Mouse (Mus musculus) T-cell, adult 2 months (primary cell): ENCODE data around the gene Ankmy1.

ENCODE experiments used
- DNase-seq: peaks from one replicate; pipeline ENCODE4 v3.0.0; 2022; ENCODE audit warnings: low spot score

The Ankmy1 gene

DNA sequence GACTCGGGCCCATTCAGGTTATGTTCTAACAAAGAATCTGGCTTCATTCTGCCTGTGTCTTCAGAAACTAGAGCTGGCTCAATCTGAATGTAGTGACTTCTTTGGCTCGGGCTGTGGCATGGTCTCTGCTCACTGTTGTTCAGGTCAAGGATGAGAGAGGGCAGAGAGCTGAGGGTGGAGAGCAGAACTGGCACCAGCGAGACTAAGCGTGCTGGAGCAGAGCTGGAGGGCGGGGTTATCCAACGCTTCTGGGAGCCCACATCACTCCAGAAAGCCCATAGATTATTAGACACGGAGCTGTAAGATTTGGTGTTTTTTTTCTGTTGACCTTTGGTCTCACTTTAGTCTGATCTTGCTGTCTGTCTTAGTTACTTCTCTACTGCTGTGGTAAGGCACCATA lies 30.0 kb downstream of the Ankmy1 start:
- no peak for DNase-seq

DNA sequence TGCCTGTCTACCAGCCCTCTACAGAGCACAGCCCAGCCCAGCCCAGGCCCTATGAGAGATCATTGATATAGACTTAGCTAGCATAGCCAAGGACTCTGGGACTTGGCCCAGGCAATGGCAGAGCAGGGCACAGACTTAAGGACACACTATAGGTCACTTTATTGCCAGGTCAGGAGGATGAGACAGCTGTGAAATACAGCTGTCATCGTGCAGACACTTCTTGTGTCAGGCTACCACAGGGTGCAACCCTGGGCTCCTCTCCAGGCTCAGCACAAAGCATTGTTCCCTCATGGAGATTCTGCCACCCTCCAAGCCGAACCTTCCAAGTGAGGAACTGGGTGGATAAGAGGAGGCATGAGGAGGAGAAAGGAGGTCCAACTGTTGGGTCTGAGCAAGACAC lies 32.7 kb downstream of the Ankmy1 start:
- DNase-seq = no peak

DNA sequence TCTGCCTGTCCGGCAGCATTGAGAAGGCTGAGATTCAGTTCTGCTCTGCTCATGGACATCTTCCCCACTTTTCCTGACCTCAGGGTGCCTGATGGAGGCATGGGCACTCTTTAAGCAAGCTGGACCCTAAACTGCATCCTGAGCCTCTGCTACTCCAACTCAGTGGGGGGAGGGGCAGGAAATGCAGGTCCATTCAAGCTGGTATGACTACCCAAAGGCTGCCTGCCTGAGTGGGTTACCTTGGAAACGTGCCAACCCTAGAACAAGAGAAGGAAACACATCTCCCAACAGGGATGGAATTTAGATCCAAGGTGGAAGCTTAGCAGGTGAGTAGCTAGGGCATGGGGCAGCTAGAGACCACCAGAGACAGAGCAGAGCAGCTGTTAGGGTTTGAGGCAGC lies 36.5 kb downstream of the Ankmy1 start:
- DNase-seq = no peak

DNA sequence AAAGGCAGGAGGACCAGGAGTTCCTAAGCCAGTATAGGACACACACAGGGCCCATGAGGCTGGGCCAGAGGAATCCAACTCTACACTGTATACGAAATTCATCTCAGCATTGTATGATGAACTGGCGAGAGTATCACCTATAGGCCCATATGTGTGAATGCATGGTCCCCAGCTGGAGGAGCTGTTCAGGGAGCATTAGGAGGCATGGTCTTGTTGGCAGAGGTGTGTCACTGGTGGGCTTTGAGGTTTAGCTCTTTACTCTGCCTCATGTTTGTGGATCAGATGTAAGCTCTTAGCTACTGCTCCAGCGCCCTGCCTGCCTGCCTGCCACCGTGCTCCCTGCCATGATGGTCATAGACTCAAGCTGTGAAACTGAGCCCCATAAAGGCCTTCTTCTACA lies 39.4 kb downstream of the Ankmy1 start:
- no peak for DNase-seq

DNA sequence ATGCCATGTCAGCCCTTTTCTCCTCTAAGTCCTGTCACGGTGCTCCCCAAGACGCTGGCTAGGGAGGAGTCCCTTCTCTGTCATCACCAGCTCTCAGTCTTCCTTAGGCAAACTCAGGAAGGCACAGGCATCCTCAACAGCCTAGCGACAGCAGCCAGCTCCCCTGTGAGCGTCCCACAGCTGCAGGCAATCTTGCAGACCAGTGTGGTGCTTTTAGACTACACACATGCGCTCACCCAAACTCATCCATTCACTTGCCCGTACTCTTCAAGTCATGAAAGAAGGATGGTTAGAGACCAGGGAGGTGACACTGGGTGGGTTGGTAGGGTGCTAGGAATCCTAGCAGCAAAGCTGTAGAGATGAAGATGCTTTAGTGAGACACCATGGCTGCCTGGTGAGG lies 41.2 kb downstream of the Ankmy1 start:
- DNase-seq = no peak

DNA sequence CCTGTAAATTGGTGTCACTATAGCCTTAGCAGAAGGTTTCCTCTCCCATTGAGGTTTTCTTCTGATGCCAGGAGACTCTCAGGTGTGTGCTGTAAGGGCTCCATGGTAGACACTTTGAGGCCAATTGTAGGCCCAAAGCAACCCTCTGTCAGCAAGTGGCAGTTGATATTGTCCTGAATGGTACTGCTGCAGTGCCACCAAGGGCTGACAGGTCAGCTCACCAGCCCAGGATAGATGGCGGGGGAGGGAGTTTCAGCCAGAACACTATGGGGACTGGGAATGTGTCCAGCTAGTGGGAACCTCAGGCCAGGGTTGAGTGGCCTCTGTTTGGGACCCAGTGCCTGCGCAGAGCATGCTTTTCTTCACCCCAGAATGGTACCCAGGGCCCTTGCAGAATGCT lies 50.3 kb downstream of the Ankmy1 start:
- DNase-seq = no peak

DNA sequence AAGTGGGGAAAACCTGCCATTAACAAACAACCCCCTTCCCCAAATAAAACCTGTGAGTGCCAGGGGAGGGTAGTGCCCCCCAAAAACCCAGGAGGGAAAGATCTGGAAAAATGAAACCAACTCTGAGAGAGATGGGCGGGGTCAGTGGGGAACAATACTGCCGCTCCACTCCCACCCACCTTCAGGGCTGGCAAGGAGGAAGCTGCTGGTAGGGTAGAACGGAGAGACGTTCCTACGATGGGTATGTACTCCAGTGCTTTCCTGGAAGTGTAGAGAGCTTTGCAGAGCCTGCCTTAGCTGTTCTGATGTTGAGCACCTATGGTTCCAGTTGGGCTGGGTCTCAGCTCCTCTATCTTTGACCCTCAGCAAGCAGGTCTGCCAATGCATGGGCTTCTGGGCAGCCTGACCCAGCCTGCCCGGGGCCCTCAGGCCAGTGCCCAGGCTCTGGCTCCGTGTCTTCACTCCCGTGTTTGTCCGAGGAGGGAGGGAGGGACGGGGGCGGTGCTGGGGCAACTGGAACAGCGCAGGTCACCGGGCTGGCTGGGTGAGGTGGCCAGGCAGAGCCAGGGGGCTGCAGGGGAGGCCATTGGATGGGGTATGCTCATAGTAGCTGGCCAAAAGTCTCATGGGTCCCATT lies 52.6 kb downstream of the Ankmy1 start:
- DNase-seq = no peak

DNA sequence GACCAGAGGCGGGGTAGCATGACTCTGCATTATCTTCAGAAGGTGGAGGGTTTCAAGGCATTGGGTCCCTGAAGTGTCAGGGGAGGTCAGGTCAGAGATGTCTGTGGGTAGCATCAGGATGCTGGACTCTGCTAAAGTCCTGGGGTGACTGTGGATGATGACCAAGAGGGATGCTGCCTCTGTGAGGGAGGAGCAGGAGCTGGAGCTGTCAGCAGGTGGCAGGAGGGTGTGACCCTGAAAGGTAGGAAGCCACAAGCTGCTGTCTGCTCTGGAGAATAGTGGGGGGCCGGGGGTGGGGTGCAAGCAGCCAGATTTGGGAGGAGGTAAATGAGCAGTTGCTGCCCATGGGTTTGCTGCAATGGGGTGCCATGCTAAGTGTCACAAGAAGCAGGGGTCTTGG lies 53.2 kb downstream of the Ankmy1 start:
- no peak for DNase-seq

DNA sequence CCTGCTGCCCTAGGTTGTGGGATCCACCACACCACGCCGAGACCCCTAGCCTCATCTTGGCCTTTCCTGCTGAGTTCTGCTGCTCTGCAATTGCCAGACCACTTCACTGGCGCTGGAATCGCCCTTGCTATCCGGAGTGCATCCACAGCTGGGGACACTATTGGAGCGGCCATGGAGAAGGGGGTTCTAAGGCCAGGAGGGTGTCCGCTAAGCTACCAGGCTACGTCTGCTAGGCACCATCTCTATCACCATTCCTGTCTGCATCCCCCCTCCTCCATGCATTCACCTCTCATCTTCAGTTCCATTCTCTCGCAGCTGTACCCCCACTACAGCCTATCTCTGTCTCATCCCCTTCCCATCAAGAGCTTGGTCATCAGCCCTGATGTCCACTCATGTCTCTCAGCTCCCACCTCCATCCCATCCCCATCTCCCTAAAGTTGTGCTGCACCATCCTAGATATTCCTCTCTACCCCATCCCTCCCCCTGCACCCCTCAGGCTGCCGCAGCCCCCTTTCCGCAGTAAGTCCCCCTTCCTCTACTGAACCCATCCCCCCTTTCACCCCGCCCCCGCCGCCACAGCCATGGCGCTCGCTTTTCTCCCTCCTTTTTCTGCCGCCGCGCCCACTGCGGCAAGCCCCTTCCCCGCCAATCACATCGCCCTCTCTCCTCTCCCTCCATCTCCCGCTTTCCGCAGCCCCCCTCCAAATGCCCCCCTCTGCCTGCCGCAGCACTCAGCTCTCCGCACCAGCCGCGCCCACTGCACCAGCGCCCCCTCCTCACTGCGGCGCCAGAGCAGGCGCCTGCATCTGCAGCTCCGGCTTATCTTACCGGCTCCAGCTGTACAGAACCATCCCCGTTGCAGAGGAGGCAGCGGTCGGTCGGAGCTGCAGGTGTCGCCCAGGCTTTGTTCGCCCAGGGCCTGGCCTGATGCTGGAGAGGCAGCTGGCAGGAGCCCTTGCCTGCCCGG lies 54.5 kb downstream of the Ankmy1 start:
- no peak for DNase-seq

DNA sequence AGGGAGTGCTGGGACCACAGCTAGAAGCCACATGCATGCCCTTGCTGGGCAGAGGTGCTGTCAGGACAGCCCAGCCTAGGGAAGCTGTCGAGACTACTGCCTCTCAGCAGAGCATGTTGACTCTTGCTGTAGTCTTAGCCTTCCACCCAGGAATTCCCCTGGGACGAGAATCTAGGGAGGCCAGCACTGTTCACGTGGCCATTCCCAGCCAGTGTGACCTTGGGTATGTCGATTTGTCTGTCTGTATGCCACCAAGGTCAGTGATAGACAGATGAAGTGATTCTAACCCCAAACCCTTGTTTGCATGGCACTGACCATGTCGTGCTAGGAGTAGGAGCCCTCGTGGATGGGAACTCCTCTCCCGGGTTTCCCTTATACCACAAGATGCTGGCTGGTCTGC lies 56.8 kb downstream of the Ankmy1 start:
- DNase-seq = no peak

DNA sequence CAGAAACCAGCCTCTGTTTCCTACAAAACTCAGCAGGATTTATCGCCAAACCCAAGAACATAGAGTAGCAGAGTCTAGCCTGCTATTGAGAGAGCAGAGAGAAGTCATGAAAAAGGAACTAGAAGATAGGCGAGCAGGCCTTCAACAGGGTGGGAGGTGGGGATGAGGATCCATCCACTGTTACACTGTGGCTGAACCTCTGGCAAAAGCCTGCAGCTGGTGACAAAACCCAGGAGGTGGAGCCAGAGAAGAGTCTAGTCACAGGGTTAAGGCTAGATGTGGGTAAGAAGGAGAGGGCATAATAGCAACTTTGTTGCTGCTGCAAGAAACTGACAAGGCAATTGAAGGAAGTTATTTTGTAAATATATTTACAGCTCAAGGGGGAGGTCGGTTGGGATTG lies 61.3 kb downstream of the Ankmy1 start:
- DNase-seq = no peak

DNA sequence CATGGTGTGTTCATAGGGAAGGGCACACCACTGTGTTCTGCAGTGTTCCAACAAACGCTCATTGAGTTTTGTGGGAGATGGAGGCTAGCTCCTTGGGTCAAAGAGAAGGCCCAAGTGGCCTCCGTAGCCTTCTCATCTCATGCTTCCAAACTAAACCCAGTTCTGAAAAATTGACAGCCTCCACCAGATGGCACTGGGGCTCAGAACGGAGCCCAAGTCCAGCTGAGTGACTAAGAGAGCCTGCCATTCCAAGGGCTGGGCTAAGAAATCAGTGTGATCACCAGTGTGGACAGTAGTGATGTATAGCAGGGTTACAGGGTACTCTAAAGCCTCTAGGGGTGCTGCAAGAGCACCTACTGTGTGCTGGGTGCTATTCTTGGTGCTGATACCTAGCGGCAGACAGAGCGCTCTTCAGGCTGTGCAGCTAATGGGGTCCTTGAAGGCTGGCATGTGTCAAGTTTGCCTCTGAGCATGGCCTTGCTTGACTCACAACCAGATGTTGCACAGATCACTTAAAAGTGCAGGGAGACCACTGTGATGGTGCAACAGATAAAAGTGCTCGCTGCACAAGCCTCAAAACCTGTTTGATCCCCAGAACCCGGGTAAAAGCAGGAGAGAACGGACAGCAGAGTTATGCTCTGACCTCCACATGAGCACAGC lies 62.3 kb downstream of the Ankmy1 start:
- no peak for DNase-seq

DNA sequence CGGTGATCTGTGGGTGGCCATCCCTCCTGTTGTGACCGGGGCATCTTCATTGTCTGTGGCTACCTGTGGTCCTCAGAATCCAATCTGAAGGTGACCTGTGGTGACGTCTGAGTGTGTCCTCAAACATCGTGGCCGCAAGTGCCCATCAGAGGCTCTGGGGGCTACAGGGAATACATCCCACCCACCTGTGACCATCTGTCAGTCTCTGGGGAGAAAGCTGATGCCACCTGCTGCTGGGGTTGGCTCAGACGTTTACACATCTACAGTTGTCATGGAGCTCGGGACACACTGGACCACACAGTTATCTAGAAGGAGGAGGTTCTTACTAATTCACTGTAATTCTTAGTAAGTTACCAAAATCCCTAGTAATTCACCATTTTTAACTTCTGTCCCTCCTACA lies 63.5 kb downstream of the Ankmy1 start:
- no peak for DNase-seq

DNA sequence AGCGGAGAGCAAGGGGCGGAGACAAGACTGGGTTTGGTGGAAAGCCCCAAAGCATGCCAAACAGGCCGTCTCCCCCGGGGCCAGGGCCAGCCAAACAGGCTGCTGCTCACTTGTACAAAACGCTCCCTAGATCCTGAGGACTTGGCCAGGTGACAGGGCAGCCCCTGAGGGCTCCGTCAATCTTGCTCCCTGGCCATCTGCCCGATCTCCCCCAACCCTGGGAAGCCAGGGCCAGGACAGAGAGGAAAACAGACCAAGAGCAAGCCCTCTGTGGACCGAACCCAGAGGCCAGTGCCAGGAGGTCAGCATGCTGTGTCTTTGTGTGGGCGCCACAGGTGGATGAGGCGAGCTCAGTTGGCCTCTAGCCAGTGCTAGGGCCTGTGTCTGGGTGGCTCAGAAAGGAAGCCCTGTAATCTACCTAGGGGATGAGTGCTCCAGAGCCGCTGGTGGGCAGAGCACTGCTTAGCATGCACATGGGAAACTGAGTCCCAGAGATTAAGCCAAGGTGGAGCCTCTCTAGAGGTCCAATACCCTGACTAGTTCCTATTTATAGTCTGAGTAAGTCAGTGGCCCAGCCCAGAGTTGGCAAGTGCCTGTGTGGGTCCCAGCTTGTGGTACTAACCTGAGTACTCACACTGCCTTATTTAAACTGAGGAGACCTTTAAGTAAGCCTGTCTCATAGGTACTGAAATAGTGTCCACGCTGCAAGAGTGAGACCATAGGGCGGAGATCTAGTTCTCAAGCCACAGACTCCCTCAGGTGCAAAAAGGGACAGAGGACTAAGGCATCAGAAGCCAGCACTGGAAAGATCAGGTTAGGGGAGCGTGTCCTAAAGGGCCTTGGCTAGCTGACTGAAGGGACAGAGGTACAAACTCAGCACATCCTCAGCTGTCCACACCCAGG lies 64.5 kb downstream of the Ankmy1 start:
- no peak for DNase-seq

DNA sequence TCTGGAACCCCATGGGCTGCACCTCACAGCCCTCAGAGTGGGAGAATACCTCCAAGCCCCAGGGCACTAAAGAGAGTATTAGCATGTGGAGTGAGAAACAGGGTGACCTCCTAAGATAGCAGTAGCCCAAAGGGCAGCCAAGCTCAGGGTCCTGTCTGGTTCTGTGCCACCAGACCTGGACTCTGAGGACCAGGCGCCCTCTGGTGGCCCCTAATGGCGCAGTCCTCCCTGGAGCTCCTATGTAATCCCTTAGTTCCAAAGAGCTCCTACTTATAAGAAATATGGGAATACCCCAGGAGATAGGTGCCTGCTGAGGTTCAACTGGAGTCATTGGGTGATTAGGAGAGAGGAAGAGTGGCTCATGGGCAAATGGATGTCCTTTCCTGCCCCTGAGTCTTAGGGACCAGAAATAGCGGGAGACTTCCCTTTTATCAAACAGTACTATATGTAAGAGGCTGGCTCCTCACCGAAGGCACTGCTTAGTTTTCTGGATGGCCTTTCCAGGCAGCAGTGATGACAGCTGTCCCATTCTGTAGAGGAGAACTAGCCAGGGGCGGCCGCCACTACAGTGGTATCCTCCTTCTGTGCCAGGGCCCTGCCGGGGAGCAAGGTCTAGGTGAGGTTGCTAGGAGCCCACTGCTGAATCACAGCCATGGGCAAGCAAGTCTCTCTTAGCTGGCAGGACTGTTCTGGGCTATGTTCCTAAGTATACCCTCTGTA lies 68.6 kb downstream of the Ankmy1 start:
- DNase-seq = peak; percentile 26

DNA sequence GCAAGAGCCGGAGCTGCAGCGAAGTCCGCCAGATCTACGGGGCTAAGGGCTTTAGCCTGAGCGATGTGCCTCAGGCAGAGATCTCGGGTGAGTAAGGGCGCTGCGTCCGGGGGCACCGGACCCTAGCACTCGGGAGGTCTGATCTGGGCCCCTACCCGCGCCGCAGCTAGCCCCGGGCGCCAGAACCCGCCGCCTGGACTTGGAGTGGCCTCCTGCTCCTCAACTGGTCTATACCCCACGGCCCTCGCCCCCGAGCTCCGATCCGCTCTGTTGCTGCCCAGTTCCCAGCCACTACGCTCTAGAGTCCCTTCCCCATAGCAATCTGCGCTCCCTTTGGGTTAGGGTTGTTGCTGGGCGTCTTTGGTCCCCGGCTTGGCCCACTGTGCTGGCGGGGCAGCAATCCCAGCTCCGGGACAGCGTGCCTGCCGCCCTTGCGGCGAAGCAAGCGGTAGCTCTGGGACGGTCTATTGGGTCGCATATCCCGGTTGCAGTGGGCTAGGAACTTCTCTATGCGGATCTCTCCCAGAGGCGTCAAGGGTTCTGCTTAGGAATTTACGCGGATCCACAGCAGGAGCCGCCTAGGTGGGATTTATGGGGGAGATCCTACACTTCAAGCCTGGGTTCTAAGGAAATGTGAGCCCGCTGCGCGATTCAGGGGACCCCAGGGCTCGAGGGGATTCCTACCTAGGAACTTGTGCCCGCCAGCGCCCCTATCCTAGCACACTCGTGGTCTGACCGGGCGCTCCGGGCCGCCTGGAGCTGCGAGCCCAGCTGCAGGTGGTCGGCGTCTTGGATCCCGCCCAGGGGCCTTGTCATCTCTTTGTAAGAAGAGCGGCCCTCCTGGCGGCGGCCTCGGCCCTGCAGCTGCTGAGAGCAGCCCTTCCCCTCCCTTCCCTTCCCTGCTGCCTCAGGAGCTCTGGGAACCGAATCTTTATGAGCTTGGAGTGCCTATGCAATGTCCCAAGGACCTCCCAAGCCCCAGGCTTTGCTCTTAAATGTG lies 70.4 kb downstream of the Ankmy1 start:
- DNase-seq = no peak

DNA sequence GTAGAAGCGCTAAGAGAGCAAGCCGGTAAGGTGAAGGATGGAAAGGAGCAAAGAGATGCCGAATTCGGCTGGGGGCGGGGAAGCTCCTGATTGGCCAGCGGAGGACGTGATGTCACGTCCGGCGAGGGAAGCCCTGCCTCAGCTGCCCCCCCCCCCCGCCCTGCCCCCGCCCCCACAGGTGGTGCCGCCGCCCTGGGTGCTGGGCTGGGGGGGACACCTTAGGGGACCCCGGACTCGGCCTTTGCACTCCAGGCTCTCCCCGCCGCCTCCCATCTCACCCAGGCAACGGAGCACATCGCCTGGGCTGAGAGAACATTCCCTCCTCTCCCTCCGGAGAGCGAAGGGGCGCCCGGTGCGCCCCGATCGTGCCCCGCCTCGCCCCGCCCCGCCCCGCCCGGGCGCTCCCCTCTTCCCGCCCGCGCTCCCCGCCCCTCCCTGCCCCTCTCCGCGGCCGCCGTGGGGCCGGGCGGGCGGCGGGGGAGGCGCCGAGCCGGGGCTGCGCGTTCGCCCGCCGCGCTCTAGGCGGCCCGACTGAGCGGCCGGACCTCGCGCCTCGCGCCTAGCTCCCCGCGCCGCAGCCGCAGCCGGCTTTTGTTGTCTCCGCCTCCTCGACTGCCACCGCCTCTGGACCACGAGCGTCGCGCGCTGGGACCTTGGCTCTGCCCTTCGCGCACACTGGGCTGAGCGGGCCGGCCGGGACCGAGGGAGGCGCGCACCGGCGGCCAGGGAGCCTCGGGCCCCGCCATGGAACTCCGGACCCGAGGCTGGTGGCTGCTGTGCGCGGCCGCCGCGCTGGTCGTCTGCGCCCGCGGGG lies 71.3 kb downstream of the Ankmy1 start, which contains the start of gene Gpc1:
Gpc1 (plus strand) TSS at position 458 of the 814 bp plus-strand sequence.
- peak; percentile 74 for DNase-seq

DNA sequence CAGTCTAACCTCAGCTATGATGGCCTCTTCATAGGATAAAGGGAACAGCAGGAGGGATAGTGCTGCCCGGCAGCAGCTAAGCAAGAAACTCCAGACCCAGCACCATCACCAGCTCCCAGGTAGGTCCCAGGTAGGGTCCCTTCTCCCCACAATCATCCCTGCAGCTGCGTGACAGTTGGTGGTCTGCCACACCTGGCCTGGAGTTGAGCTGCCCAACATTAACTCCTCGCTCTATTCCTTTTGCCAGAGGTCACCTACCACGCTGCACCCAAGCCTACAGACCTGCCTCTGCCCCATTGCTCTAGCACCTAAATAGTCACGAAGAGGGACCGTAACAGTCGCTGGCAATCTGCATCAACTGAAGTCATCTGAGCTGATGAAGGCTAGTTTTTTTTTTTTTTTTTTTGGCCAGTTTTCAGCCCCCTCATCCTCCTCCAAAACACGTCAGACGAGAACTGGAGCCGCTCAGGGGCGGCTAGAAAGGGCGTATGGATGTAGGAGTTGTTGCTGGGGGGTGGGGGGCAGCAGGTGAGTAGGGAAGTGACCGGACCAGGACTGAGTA lies 72.0 kb downstream of the Ankmy1 start:
- no peak for DNase-seq
